Mouse (Mus musculus) lung, postnatal 0 days (tissue): ENCODE measurements around the gene Mob3b. TPM values are rescaled to one million over a fixed set of nuclear protein-coding genes. Genes with fewer than 3 reads are reported as not detected.
A peak's percentile ranks its signal among the peaks of the same experiment; 100 is the strongest.

Experiments used
- ATAC-seq: fragments of 200-750 bp; cut with Nextera tagmentation; 2 replicates; pipeline ENCODE4 v1.8.0; 2017; ENCODE audit warnings: moderate library complexity
- DNase-seq: peaks from one replicate; pipeline ENCODE4 v3.0.0-alpha.2; 2016; ENCODE audit warnings: low spot score
- H3K27ac ChIP-seq: fragments of 300-500 bp; sonication (generic); 2 replicates; pipeline ENCODE4 v1.5.1; 2014; ENCODE audit warnings: antibody characterized with exemption, mild to moderate bottlenecking, low read length, mixed read lengths
- H3K27me3 ChIP-seq: fragments of 300-500 bp; sonication (generic); replicated peaks from 2 replicates; pipeline ENCODE4 v1.6.1; 2014; ENCODE audit warnings: low read length, mixed read lengths; ENCODE audit not compliant: insufficient read depth
- H3K36me3 ChIP-seq: fragments of 300-500 bp; sonication (generic); 2 replicates; pipeline ENCODE4 v1.6.1; 2014; ENCODE audit warnings: low read length, mixed read lengths; ENCODE audit not compliant: insufficient read depth
- H3K4me1 ChIP-seq: fragments of 300-500 bp; sonication (generic); 2 replicates; pipeline ENCODE4 v1.6.1; 2014; ENCODE audit warnings: antibody characterized with exemption, low read depth, low read length, mixed read lengths; ENCODE audit not compliant: insufficient read depth
- H3K4me2 ChIP-seq: fragments of 300-500 bp; sonication (generic); replicated peaks from 2 replicates; pipeline ENCODE4 v1.6.1; 2014; ENCODE audit warnings: low read depth, mild to moderate bottlenecking, low read length, moderate library complexity, mixed read lengths
- H3K4me3 ChIP-seq: fragments of 300-500 bp; sonication (generic); 2 replicates; pipeline ENCODE4 v1.5.1; 2014; ENCODE audit warnings: low read depth, low read length
- H3K9ac ChIP-seq: fragments of 300-500 bp; sonication (generic); replicated peaks from 2 replicates; pipeline ENCODE4 v1.6.1; 2014; ENCODE audit warnings: low read depth, mild to moderate bottlenecking
- H3K9me3 ChIP-seq: fragments of 300-500 bp; sonication (generic); 2 replicates; pipeline ENCODE4 v1.6.1; 2016; ENCODE audit warnings: low read length, mixed read lengths
- CTCF ChIP-seq: IDR thresholded peaks from 2 replicates; pipeline ENCODE4 v1.5.1; 2016; ENCODE audit warnings: antibody characterized with exemption, mild to moderate bottlenecking
- EP300 ChIP-seq: IDR thresholded peaks from 2 replicates; pipeline ENCODE4 v1.6.1; 2016; ENCODE audit warnings: antibody characterized with exemption, mild to moderate bottlenecking, control low read depth
- WGBS: fragments of 180-500 bp; shearing (Covaris S2); extraction: QIAGEN DNeasy Blood & Tissue Kit; methylation state at CpG from one replicate; pipeline ENCODE4 v1.1.7; 2014; 5-methylcytosine and 5-hydroxymethylcytosine counted together
- polyA plus RNA-seq: library from polyadenylated mRNA; unstranded; fragments of >200 nt; fragmentation: Nextera tagmentation; extraction: Ambion mirVana; gene quantifications from 2 replicates; pipeline ENCODE4 v1.2.1, GENCODE M21; 2015

Gene Mob3b
- polyA plus RNA-seq, 1 experiment from 2014 or later: 14.7 TPM

DNA sequence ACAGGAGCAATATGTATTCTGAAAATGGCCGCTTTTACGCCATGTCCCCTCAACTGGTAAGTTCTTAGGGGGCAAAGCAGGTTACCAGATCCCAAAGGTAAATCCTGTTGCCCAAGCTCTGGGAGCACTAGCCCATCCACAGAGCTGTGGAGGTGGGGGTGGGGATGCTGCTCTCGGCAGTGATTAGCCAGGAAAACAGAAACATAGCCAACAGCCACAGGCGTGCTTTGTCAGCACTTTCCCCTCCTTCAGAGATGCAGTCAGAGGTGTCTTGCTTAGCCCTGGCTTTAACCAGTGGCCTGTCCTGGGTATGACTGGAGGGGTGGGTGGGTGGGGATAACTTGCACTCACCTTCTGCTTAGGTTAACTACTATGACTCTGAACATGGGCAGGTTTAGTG, 91.1 kb downstream of the Mob3b start:
- no peak overlapping the region for H3K4me3 ChIP-seq
- ATAC-seq (no peak), DNase-seq (no peak)
- H3K4me2 ChIP-seq: no peak overlapping the region
- WGBS: 82% methylated on average over 4 of the region's 4 CpGs
- no peaks in the 10 kb centered on the region for H3K36me3 ChIP-seq
- H3K9ac ChIP-seq: no peak overlapping the region
- no peaks in the 10 kb centered on the region for H3K4me1 ChIP-seq
- H3K27me3 ChIP-seq: no peaks in the 10 kb centered on the region
- TF ChIP-seq EP300: no peak
- no peak for TF ChIP-seq CTCF
- no peaks in the 10 kb centered on the region for H3K9me3 ChIP-seq
- H3K27ac ChIP-seq: no peak overlapping the region

- H3K27ac ChIP-seq: no peak overlapping the region
- H3K27me3 ChIP-seq: no peaks in the 10 kb centered on the region
- no peak; the same call in 1 of the 2 replicates for ATAC-seq
- H3K4me1 ChIP-seq: no peaks in the 10 kb centered on the region
- H3K36me3 ChIP-seq: no peaks in the 10 kb centered on the region
- H3K4me3 ChIP-seq: no peak overlapping the region
- no peaks in the 10 kb centered on the region for H3K9me3 ChIP-seq
- no peak overlapping the region for H3K9ac ChIP-seq
- peak; percentile 24 for DNase-seq
- H3K4me2 ChIP-seq: no peak overlapping the region
- 43% methylated on average over 15 of the region's 15 CpGs for WGBS
- TF ChIP-seq EP300: no peak
- TF ChIP-seq CTCF: peak; percentile 46
Observed at GRCm38 (mm10) chr4:35065075-35065838, 92.0 kb downstream of the Mob3b start.

DNA sequence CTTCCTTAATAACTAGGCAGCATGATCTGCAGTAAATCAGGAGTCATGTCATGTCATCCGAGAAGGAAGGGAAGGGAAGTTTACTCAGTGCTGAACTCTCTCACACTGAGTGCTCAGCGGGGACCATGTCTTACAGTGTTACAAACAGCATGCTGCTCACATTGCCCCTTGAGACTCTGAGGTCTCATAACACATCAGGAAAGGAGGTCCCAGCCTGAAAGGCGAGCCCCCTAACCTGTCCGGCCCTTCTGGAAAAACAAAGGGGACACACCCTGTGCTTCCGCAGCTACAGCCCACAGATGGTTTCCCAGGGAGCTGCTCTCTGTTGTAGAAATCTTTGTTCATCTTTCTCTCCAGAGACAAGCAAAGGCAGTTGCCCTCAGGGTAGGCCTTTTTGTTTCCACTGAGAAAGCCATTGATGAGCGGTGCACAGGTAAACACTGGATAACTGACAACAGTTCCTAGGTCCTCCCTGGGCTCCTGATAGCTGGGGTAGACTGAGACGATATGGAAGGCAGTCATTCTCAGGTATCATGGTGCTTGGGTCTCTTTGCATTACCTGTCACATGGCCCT, 94.1 kb downstream of the Mob3b start:
- Histone ChIP-seq H3K9me3 (no peaks in the 10 kb centered on the region), H3K27ac (no peak overlapping the region), H3K27me3 (no peaks in the 10 kb centered on the region), H3K9ac (no peak overlapping the region), H3K36me3 (no peaks in the 10 kb centered on the region), H3K4me2 (no peak overlapping the region), H3K4me3 (no peak overlapping the region), H3K4me1 (no peaks in the 10 kb centered on the region)
- WGBS: 73% methylated on average over 7 of the region's 7 CpGs
- DNase-seq: no peak
- no peak for ATAC-seq
- TF ChIP-seq EP300 (no peak), CTCF (no peak)

- Histone ChIP-seq H3K9me3 (no peaks in the 10 kb centered on the region), H3K4me3 (no peak overlapping the region), H3K9ac (no peak overlapping the region), H3K27me3 (no peaks in the 10 kb centered on the region), H3K36me3 (no peaks in the 10 kb centered on the region), H3K4me2 (no peak overlapping the region), H3K4me1 (no peaks in the 10 kb centered on the region), H3K27ac (no peak overlapping the region)
- 73% methylated on average over 1 of the region's 1 CpGs for WGBS
- ATAC-seq (no peak), DNase-seq (no peak)
- TF ChIP-seq CTCF (no peak), EP300 (no peak)
Observed at GRCm38 (mm10) chr4:35060964-35061363, 96.3 kb downstream of the Mob3b start.

- no peak overlapping the region for H3K4me3 ChIP-seq
- no peak for ATAC-seq
- no peaks in the 10 kb centered on the region for H3K27me3 ChIP-seq
- no peak overlapping the region for H3K9ac ChIP-seq
- H3K27ac ChIP-seq: no peak overlapping the region
- H3K9me3 ChIP-seq: no peaks in the 10 kb centered on the region
- WGBS: 52% methylated on average over 3 of the region's 3 CpGs
- no peak overlapping the region for H3K4me2 ChIP-seq
- no peaks in the 10 kb centered on the region for H3K4me1 ChIP-seq
- no peak for DNase-seq
- no peak for TF ChIP-seq EP300
- TF ChIP-seq CTCF: no peak
- no peaks in the 10 kb centered on the region for H3K36me3 ChIP-seq
Observed at GRCm38 (mm10) chr4:35060401-35060800, 96.9 kb downstream of the Mob3b start.

GRCm38 (mm10) chr4:35054362-35054761, 102.9 kb downstream of the Mob3b start:
- TF ChIP-seq EP300 (no peak), CTCF (no peak)
- Histone ChIP-seq H3K4me2 (no peak overlapping the region), H3K9ac (no peak overlapping the region), H3K27ac (no peak overlapping the region), H3K4me3 (no peak overlapping the region), H3K36me3 (no peaks in the 10 kb centered on the region), H3K4me1 (no peaks in the 10 kb centered on the region; the same call in 1 of the 2 replicates), H3K27me3 (no peaks in the 10 kb centered on the region), H3K9me3 (no peaks in the 10 kb centered on the region)
- 37% methylated on average over 2 of the region's 2 CpGs for WGBS
- DNase-seq (no peak), ATAC-seq (no peak)
